Mouse (Mus musculus): ENCODE measurements around the gene H2-Oa. TPM values are rescaled to one million over a fixed set of nuclear protein-coding genes. Genes with fewer than 3 reads are reported as not detected.
A peak's percentile ranks its signal among the peaks of the same experiment; 100 is the strongest.

Gene H2-Oa
- polyA plus RNA-seq, 1 experiment from 2014 or later: 0.57 TPM

DNA sequence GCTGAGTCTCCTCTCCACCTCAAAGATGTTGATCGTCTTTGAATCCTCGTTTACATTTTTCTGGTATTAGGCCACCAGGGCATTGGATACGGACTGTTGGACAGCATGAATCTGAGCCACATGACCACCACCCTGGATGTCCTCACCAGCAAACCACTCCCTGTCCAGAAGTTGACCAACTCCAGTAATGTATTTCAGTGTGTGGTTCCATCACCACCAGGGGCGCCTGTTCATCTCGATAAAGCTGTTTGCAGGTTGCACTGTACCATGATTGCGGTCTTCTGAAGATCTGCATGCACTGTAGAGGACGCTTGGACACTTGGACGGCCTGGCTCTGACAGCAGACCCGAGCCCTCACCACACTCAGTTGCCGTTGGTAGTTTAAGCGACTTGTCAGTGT is 41.1 kb downstream of the H2-Oa start:
- peaks cover 13% of the 10 kb centered on the region for H3K27me3 ChIP-seq (ENCODE audit: control insufficient read depth, insufficient read depth, low read depth, low read length)

DNA sequence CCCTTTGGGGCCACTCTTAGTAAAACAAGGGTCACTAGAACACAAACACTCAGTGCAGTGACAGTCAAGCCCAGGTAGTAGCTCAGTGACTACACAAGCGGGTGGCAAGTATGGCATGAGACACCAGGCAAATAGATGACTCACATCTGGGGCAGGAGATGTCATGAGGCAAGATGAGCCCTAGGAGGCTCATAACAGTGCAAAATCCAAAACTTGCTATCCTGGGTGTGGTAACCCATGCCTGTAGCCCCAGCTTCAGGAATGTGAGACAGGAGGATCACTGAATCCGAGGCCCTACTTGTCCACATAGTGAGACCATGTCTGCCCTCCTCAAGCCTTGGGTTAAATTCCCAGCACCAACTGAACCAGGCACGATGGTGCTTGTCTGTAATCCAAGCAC is 42.3 kb downstream of the H2-Oa start:
- Histone ChIP-seq H3K27me3 (ENCODE audit: control insufficient read depth, insufficient read depth, low read depth, low read length) (peaks cover 12% of the 10 kb centered on the region), H3K36me3 (ENCODE audit: control insufficient read depth, insufficient read depth) (no peaks in the 10 kb centered on the region), H3K4me3 (ENCODE audit: low read depth, low read length) (no peak overlapping the region), H3K9me3 (replicated peaks; ENCODE audit: control insufficient read depth, low read length) (no peaks in the 10 kb centered on the region), H3K4me1 (ENCODE audit: control insufficient read depth, low read depth, low read length) (peaks cover 7% of the 10 kb centered on the region), H3K4me2 (ENCODE audit: low read depth, low read length) (no peak overlapping the region), H3K27ac (ENCODE audit: low read length) (no peak overlapping the region), H3K9ac (ENCODE audit: low read depth, low read length) (no peak overlapping the region)
- 71% methylated on average over 3 of the region's 3 CpGs for WGBS (ENCODE audit: insufficient replicate concordance)
- no peak for ATAC-seq (ENCODE audit: low read depth)

More for the DNA sequence above, 41.1 kb downstream of the H2-Oa start:
- Histone ChIP-seq H3K9me3 (replicated peaks; ENCODE audit: control insufficient read depth, low read length) (no peaks in the 10 kb centered on the region), H3K4me2 (ENCODE audit: low read depth, low read length) (no peak overlapping the region), H3K27ac (ENCODE audit: low read length) (no peak overlapping the region), H3K4me1 (ENCODE audit: control insufficient read depth, low read depth, low read length) (peaks cover 9% of the 10 kb centered on the region), H3K36me3 (ENCODE audit: control insufficient read depth, insufficient read depth) (no peaks in the 10 kb centered on the region), H3K4me3 (ENCODE audit: low read depth, low read length) (no peak overlapping the region), H3K9ac (ENCODE audit: low read depth, low read length) (no peak overlapping the region)
- no peak for ATAC-seq (ENCODE audit: low read depth)
- 63% methylated on average over 11 of the region's 11 CpGs for WGBS (ENCODE audit: insufficient replicate concordance)

DNA sequence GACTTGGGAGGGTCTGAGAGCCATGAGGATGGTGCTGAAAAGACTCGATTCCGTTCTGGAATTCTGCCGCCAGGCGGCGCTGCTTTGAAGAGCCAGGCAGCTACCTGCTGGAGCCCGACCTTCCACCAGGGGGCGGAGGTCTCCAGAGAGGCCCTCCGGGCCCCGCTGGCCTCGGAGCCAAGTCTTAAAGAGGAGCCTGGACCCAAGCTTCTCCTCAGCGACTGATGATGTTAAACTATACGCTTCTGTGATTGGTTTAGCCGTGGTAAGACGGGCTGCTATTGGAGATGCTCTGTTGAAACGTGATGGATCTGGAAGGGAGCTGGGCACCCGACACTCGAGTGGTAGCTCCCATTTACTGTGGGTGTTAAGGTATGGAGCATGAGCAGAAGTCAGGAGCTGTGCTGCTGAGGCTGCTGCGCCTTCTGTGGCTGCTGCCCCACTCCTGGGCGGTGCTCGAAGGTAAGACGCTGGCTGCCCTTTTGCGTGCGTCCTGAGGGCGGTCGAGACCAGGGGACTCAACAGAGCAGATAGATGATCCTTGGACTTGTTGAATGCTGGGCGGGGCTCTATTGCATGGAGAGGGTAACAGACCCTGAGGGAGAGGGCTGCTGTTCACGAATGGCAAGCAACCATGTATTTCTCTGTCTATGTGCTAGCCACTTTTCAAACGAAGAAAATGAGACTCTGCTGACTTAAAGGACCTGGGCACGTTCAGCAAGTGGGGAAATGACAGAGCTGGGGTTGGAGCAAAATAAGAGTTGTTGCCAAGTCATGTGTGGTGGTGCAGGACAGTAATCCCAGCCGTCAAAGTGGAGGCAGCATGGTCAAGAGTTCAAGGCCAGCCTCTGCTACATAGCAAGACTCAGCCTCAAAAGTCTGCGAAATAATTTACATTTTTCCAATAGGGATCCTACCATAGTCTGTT is 43.4 kb downstream of the H2-Oa start:
- peak overlapping the region; percentile 46 for H3K4me3 ChIP-seq (ENCODE audit: low read depth, low read length)
- H3K4me2 ChIP-seq (ENCODE audit: low read depth, low read length): peak overlapping the region; percentile 59
- peak; percentile 92 for ATAC-seq (ENCODE audit: low read depth)
- no peaks in the 10 kb centered on the region for H3K36me3 ChIP-seq (ENCODE audit: control insufficient read depth, insufficient read depth)
- no peaks in the 10 kb centered on the region for H3K9me3 ChIP-seq (replicated peaks; ENCODE audit: control insufficient read depth, low read length)
- peaks cover 7% of the 10 kb centered on the region for H3K4me1 ChIP-seq (ENCODE audit: control insufficient read depth, low read depth, low read length)
- H3K27ac ChIP-seq (ENCODE audit: low read length): no peak overlapping the region
- H3K27me3 ChIP-seq (ENCODE audit: control insufficient read depth, insufficient read depth, low read depth, low read length): peaks cover 13% of the 10 kb centered on the region
- 6% methylated on average over 31 of the region's 31 CpGs for WGBS (ENCODE audit: insufficient replicate concordance)
- H3K9ac ChIP-seq (ENCODE audit: low read depth, low read length): no peak overlapping the region

DNA sequence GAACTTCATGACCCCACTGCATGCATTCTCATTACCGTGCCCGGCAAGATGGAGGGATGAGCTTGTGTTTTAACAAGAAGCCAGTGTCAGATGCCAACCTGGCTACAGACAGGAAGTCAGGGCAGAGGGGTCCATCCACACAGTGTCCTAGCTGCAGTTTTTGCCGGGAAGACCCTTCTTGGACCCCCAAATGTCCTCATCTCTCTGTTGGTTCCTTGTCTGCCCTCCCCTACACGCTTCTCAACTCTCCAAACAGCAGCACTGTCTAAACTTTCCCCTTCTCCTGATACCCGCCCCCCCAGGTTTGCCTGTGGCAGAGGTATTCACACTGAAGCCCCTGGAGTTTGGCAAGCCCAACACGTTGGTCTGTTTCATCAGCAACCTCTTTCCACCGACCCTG is 45.5 kb downstream of the H2-Oa start:
- ATAC-seq (ENCODE audit: low read depth): no peak
- H3K36me3 ChIP-seq (ENCODE audit: control insufficient read depth, insufficient read depth): no peaks in the 10 kb centered on the region
- H3K9ac ChIP-seq (ENCODE audit: low read depth, low read length): no peak overlapping the region
- 66% methylated on average over 7 of the region's 7 CpGs for WGBS (ENCODE audit: insufficient replicate concordance)
- no peak overlapping the region for H3K4me2 ChIP-seq (ENCODE audit: low read depth, low read length)
- no peak overlapping the region for H3K27ac ChIP-seq (ENCODE audit: low read length)
- H3K27me3 ChIP-seq (ENCODE audit: control insufficient read depth, insufficient read depth, low read depth, low read length): peaks cover 19% of the 10 kb centered on the region
- H3K9me3 ChIP-seq (replicated peaks; ENCODE audit: control insufficient read depth, low read length): no peaks in the 10 kb centered on the region
- H3K4me3 ChIP-seq (ENCODE audit: low read depth, low read length): no peak overlapping the region
- peaks cover 7% of the 10 kb centered on the region for H3K4me1 ChIP-seq (ENCODE audit: control insufficient read depth, low read depth, low read length)

DNA sequence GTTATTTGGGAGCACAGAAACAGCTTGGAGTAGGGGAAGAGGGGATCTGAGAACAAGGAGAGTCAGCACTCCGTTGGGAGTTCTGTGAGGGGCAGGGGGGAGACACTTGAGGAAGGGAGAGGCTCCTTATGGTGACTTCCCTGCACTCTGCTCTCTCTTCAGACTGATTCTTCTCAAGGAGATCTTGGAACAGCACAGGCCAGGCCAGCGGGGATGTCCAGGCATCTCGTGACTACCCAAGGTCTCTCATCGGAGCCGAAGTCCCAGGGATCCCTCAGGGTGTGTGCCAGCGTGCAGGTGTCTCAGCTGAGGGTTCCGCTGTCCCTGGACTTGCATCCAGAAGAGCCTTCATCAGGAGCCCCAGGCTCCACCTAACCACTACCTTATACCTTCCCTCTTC is 46.5 kb downstream of the H2-Oa start:
- peaks cover 19% of the 10 kb centered on the region for H3K27me3 ChIP-seq (ENCODE audit: control insufficient read depth, insufficient read depth, low read depth, low read length)
- no peak overlapping the region for H3K4me2 ChIP-seq (ENCODE audit: low read depth, low read length)
- WGBS (ENCODE audit: insufficient replicate concordance): 77% methylated on average over 7 of the region's 7 CpGs
- no peak overlapping the region for H3K4me3 ChIP-seq (ENCODE audit: low read depth, low read length)
- H3K9ac ChIP-seq (ENCODE audit: low read depth, low read length): no peak overlapping the region
- no peaks in the 10 kb centered on the region for H3K9me3 ChIP-seq (replicated peaks; ENCODE audit: control insufficient read depth, low read length)
- no peak overlapping the region for H3K27ac ChIP-seq (ENCODE audit: low read length)
- no peaks in the 10 kb centered on the region for H3K36me3 ChIP-seq (ENCODE audit: control insufficient read depth, insufficient read depth)
- no peak for ATAC-seq (ENCODE audit: low read depth)
- peaks cover 7% of the 10 kb centered on the region for H3K4me1 ChIP-seq (ENCODE audit: control insufficient read depth, low read depth, low read length)

DNA sequence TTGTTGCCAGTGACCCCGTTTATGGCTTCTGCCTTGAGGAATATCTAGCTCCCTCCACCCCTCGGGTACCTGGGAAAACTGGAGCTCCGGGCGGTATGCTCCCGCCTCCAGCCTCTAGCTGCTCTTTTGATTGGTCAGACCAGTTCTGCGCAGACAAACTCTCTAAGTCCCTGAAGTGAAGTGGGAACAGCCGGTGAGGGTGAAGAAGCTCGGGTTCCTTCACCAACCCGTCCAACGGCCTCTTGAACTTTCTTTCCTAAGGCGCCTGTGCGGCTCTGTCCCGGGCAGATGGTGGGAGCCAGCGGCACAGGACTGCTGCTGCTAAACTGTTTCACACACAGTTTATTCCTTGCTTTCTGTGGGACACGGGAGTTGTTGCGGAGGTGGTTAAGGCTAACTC is 47.3 kb downstream of the H2-Oa start:
- H3K27ac ChIP-seq (ENCODE audit: low read length): no peak overlapping the region
- H3K36me3 ChIP-seq (ENCODE audit: control insufficient read depth, insufficient read depth): no peaks in the 10 kb centered on the region
- H3K9me3 ChIP-seq (replicated peaks; ENCODE audit: control insufficient read depth, low read length): no peaks in the 10 kb centered on the region
- H3K4me1 ChIP-seq (ENCODE audit: control insufficient read depth, low read depth, low read length): peaks cover 7% of the 10 kb centered on the region
- WGBS (ENCODE audit: insufficient replicate concordance): 12% methylated on average over 16 of the region's 16 CpGs
- H3K4me2 ChIP-seq (ENCODE audit: low read depth, low read length): peak overlapping the region; percentile 53
- ATAC-seq (ENCODE audit: low read depth): no peak
- H3K27me3 ChIP-seq (ENCODE audit: control insufficient read depth, insufficient read depth, low read depth, low read length): peaks cover 19% of the 10 kb centered on the region
- H3K4me3 ChIP-seq (ENCODE audit: low read depth, low read length): peak overlapping the region; percentile 25; the same call in 1 of the 2 replicates
- H3K9ac ChIP-seq (ENCODE audit: low read depth, low read length): 0 out of 2 replicates have a peak overlapping the region, but pooled peaks have one; percentile 22

DNA sequence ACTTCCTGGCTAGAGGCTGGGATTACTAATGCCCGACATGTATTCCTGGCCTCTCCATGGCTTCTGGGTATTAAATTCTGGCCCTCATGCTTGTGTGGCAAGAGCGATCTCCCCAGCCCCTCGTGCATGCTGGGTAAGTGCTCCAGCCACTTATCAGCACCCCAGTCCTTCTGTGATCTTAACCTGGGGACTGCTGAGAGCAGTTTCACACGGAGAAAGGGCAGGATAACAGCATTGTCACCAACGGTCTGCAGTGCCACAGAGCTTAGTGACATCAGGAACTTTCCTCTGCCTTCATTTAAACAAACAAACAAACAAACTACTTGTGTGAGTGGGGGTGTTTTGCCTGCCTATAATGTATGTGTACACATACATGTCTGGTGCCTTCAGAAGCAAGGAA is 48.1 kb downstream of the H2-Oa start:
- H3K4me2 ChIP-seq (ENCODE audit: low read depth, low read length): peak overlapping the region; percentile 53; the same call in 1 of the 2 replicates
- no peaks in the 10 kb centered on the region for H3K36me3 ChIP-seq (ENCODE audit: control insufficient read depth, insufficient read depth)
- H3K27me3 ChIP-seq (ENCODE audit: control insufficient read depth, insufficient read depth, low read depth, low read length): peaks cover 19% of the 10 kb centered on the region
- no peak overlapping the region for H3K27ac ChIP-seq (ENCODE audit: low read length)
- peaks cover 7% of the 10 kb centered on the region for H3K4me1 ChIP-seq (ENCODE audit: control insufficient read depth, low read depth, low read length)
- no peak overlapping the region for H3K9ac ChIP-seq (ENCODE audit: low read depth, low read length)
- WGBS (ENCODE audit: insufficient replicate concordance): 7% methylated on average over 5 of the region's 5 CpGs
- no peak overlapping the region for H3K4me3 ChIP-seq (ENCODE audit: low read depth, low read length)
- no peak for ATAC-seq (ENCODE audit: low read depth)
- no peaks in the 10 kb centered on the region for H3K9me3 ChIP-seq (replicated peaks; ENCODE audit: control insufficient read depth, low read length)

DNA sequence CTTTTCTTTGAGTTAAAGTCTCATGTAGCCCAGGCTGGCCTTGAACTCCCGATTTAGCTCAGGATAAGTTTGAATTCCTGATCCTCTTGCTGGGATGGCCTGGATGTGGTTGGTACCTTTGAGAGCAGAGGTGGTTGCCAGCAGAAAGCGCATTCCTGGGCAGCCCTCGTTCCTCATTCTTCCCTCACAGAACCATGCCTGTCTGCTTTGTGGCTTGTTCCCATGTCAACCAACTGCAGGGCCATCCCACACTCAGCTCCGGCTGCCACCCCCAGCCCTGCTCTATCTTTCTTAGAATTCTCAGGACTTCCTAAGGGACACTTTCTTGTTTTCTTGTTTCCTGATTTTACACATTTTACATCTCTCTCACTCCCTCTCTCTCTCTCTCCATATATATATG is 49.3 kb downstream of the H2-Oa start:
- peaks cover 19% of the 10 kb centered on the region for H3K27me3 ChIP-seq (ENCODE audit: control insufficient read depth, insufficient read depth, low read depth, low read length)
- no peak overlapping the region for H3K4me2 ChIP-seq (ENCODE audit: low read depth, low read length)

DNA sequence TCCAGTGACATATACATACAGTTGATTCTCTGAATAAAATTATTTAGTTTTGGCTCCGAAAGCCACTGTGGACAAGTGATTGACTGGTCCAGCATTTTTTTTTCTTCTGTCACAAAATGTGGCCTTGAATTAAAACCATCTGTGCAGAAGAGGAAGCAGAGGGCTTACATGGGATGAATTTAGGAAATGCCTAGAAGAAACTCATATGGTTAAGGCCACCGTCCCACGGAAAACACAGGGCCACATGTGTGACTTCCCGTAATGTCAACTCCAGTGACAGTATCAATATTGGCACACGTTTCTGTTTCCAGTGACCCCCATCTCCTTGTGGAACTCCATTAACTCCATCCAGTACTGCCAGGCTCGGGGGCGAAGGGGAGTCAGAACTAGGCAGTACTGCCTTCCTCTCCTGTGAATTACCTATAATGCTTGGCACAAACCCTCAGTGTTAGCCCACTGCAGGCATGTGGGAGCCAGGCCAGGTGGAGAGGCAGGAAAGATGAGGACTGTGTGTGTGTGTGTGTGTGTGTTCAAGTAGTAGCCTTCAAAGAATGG is 50.4 kb downstream of the H2-Oa start:
- H3K27ac ChIP-seq (ENCODE audit: low read length): peak overlapping the region; percentile 61
- H3K4me2 ChIP-seq (ENCODE audit: low read depth, low read length): peak overlapping the region; percentile 4; the same call in 1 of the 2 replicates
- H3K4me3 ChIP-seq (ENCODE audit: low read depth, low read length): no peak overlapping the region
- H3K27me3 ChIP-seq (ENCODE audit: control insufficient read depth, insufficient read depth, low read depth, low read length): peaks cover 19% of the 10 kb centered on the region
- no peaks in the 10 kb centered on the region; the same call in 1 of the 2 replicates for H3K4me1 ChIP-seq (ENCODE audit: control insufficient read depth, low read depth, low read length)
- no peaks in the 10 kb centered on the region for H3K9me3 ChIP-seq (replicated peaks; ENCODE audit: control insufficient read depth, low read length)
- WGBS (ENCODE audit: insufficient replicate concordance): 42% methylated on average over 7 of the region's 7 CpGs
- H3K9ac ChIP-seq (ENCODE audit: low read depth, low read length): no peak overlapping the region
- no peaks in the 10 kb centered on the region for H3K36me3 ChIP-seq (ENCODE audit: control insufficient read depth, insufficient read depth)
- ATAC-seq (ENCODE audit: low read depth): no peak

More for the DNA sequence above, 49.3 kb downstream of the H2-Oa start:
- no peaks in the 10 kb centered on the region; the same call in 1 of the 2 replicates for H3K4me1 ChIP-seq (ENCODE audit: control insufficient read depth, low read depth, low read length)
- H3K9ac ChIP-seq (ENCODE audit: low read depth, low read length): no peak overlapping the region
- H3K9me3 ChIP-seq (replicated peaks; ENCODE audit: control insufficient read depth, low read length): no peaks in the 10 kb centered on the region
- ATAC-seq (ENCODE audit: low read depth): no peak
- no peaks in the 10 kb centered on the region for H3K36me3 ChIP-seq (ENCODE audit: control insufficient read depth, insufficient read depth)
- WGBS (ENCODE audit: insufficient replicate concordance): 30% methylated on average over 4 of the region's 4 CpGs
- H3K27ac ChIP-seq (ENCODE audit: low read length): no peak overlapping the region
- H3K4me3 ChIP-seq (ENCODE audit: low read depth, low read length): no peak overlapping the region
